Mouse (Mus musculus): ENCODE results near the gene F13b. TPM values are rescaled to one million over a fixed set of nuclear protein-coding genes. Genes with fewer than 3 reads are reported as not detected.

The F13b gene
- not detected in 2 replicates for polyA plus RNA-seq (2014; fragmentation: Nextera tagmentation; extraction: Ambion mirVana)

DNA sequence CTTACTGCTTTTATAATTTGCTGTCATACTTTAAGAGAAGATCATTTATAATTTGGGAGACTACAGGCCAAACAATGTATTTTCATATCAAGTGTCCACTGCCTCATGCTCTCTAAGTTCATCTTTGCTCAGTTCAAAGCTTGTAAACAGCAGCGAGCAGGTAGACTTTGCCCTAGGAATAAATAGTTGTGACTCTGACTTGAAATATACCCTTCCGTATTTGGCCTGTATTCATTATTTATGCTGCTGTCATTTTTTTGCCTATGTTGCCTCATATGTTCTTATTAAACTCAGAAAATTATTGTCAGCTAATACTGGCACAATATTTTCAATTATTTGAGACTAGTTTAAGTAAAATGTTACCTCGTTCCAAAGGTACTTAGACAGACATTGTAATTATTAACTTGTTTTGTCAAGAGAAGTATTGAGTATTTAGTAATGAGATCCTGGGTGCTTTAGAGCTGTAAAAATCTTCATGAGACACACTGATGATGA lies at the start of gene F13b:
Gene F13b, plus strand, starts transcription at position 445 of the 495 bp plus-strand sequence.
- H3K4me2 ChIP-seq (ENCODE audit: low read length): no peak within 1 kb of the TSS
- H3K36me3 ChIP-seq (ENCODE audit: control insufficient read depth, insufficient read depth, low read length): no peaks in the 10 kb centered on the region
- ATAC-seq (ENCODE audit: low FRiP score, low TSS enrichment): no peak
- no peak within 1 kb of the TSS for H3K9ac ChIP-seq (replicated peaks; ENCODE audit: low read length)
- H3K4me1 ChIP-seq (ENCODE audit: control insufficient read depth, insufficient read depth, low read length): no peaks in the 10 kb centered on the region
- H3K9me3 ChIP-seq (ENCODE audit: control insufficient read depth, low read length): no peaks in the 10 kb centered on the region
- H3K27ac ChIP-seq (replicated peaks; ENCODE audit: low read depth, low read length): no peak within 1 kb of the TSS
- no peaks in the 10 kb centered on the region for H3K27me3 ChIP-seq (ENCODE audit: control insufficient read depth, insufficient read depth, low read length)
- 88% methylated on average over 3 of the region's 3 CpGs for WGBS
- DNase-seq: no peak
- no peak within 1 kb of the TSS for H3K4me3 ChIP-seq (replicated peaks; ENCODE audit: low read depth, low read length)

DNA sequence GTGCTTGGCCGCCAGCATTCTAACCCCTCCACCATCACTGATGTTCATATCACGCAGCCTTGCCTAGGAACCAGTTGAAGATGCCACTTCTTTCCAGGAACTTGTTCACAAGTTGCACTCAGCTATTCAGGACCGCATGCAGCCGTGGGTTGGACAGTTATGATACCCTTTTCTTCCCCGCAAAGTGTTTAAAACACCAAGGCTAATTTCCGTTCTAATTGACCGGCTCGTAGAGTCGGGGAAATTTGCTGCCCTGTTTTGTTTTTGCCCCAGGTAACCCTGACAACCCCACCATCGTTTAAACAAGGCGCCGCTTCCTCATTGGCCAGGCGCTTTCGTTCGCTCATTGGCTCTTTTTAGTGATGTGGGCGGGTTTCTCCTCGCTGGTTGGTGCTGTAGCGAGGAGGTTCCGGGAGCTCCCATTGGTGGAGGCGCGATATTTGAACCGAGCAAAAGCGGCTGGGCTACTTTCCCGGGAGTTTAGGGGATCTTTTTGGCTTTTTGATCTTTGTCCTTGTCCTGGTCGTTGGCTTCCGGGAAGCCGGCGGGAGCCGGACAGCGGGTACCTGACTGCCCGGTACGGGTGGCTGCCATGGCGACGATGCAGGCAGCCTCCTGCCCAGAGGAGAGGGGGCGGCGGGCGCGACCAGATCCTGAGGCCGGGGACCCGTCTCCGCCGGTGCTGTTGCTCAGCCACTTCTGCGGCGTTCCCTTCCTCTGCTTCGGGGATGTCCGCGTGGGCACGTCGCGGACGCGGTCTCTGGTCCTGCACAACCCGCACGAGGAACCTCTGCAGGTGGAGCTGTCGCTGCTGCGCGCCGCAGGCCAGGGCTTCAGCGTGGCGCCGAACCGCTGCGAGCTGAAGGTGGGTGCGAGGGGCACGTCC lies 46.9 kb upstream of the F13b start, which contains the start of gene Aspm:
Gene Aspm, plus strand, starts transcription at position 433 of the 886 bp plus-strand sequence.
- no peaks in the 10 kb centered on the region for H3K27me3 ChIP-seq (ENCODE audit: control insufficient read depth, insufficient read depth, low read length)
- DNase-seq (peak; percentile 95), ATAC-seq (ENCODE audit: low FRiP score, low TSS enrichment) (peak; percentile 99)
- no peaks in the 10 kb centered on the region for H3K9me3 ChIP-seq (ENCODE audit: control insufficient read depth, low read length)
- under 1% methylated on average over 65 of the region's 65 CpGs for WGBS
- H3K27ac ChIP-seq (replicated peaks; ENCODE audit: low read depth, low read length): no peak within 1 kb of the TSS
- H3K4me3 ChIP-seq (replicated peaks; ENCODE audit: low read depth, low read length): peak within 1 kb of the TSS; percentile 58
- peak within 1 kb of the TSS; percentile 36 for H3K9ac ChIP-seq (replicated peaks; ENCODE audit: low read length)
- H3K4me2 ChIP-seq (ENCODE audit: low read length): peak within 1 kb of the TSS; percentile 85
- H3K36me3 ChIP-seq (ENCODE audit: control insufficient read depth, insufficient read depth, low read length): 0 out of 2 replicates have a peak, but pooled peaks cover 4% of the 10 kb centered on the region
- peaks cover 3% of the 10 kb centered on the region; the same call in 1 of the 2 replicates for H3K4me1 ChIP-seq (ENCODE audit: control insufficient read depth, insufficient read depth, low read length)

GRCm38 (mm10) chr1:139455226-139455869 lies 46.2 kb upstream of the F13b start:
- Histone ChIP-seq H3K36me3 (ENCODE audit: control insufficient read depth, insufficient read depth, low read length) (0 out of 2 replicates have a peak, but pooled peaks cover 4% of the 10 kb centered on the region), H3K4me3 (replicated peaks; ENCODE audit: low read depth, low read length) (peak overlapping the region; percentile 58), H3K4me1 (ENCODE audit: control insufficient read depth, insufficient read depth, low read length) (peaks cover 3% of the 10 kb centered on the region; the same call in 1 of the 2 replicates), H3K27me3 (ENCODE audit: control insufficient read depth, insufficient read depth, low read length) (no peaks in the 10 kb centered on the region), H3K9ac (replicated peaks; ENCODE audit: low read length) (peak overlapping the region; percentile 36), H3K4me2 (ENCODE audit: low read length) (peak overlapping the region; percentile 85), H3K9me3 (ENCODE audit: control insufficient read depth, low read length) (no peaks in the 10 kb centered on the region), H3K27ac (replicated peaks; ENCODE audit: low read depth, low read length) (no peak overlapping the region)
- 1% methylated on average over 17 of the region's 17 CpGs for WGBS
- DNase-seq (no peak), ATAC-seq (ENCODE audit: low FRiP score, low TSS enrichment) (peak; percentile 6)

DNA sequence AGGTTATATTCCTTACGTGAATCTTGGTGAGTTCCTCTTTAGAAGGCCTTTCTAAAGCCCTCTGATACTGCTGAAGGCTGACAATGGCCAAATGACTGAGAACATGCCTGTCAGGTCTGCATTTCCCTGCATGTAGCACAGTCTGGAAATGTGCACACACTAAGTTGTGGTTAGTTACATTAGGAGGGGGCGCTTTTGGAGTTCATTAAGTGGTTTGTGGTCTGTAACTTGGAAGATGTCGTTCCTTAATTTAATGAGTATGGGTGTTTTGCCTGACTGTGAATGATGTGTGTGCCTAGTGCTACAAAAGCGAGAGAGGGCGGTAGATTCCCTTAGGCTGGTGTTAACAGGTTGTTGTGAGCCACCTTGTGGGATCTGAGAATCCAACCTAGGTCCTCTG lies 40.7 kb upstream of the F13b start:
- 87% methylated on average over 5 of the region's 5 CpGs for whole genome bisulfite sequencing
- H3K27me3 ChIP-seq (ENCODE audit: control insufficient read depth, insufficient read depth, low read length): no peaks in the 10 kb centered on the region
- DNase-seq: no peak
- 0 out of 2 replicates have a peak, but pooled peaks cover 9% of the 10 kb centered on the region for H3K36me3 ChIP-seq (ENCODE audit: control insufficient read depth, insufficient read depth, low read length)
- H3K9ac ChIP-seq (replicated peaks; ENCODE audit: low read length): no peak overlapping the region
- H3K4me3 ChIP-seq (replicated peaks; ENCODE audit: low read depth, low read length): no peak overlapping the region
- no peaks in the 10 kb centered on the region for H3K4me1 ChIP-seq (ENCODE audit: control insufficient read depth, insufficient read depth, low read length)
- H3K4me2 ChIP-seq (ENCODE audit: low read length): no peak overlapping the region
- H3K9me3 ChIP-seq (ENCODE audit: control insufficient read depth, low read length): no peaks in the 10 kb centered on the region
- H3K27ac ChIP-seq (replicated peaks; ENCODE audit: low read depth, low read length): no peak overlapping the region
- no peak for ATAC-seq (ENCODE audit: low FRiP score, low TSS enrichment)

DNA sequence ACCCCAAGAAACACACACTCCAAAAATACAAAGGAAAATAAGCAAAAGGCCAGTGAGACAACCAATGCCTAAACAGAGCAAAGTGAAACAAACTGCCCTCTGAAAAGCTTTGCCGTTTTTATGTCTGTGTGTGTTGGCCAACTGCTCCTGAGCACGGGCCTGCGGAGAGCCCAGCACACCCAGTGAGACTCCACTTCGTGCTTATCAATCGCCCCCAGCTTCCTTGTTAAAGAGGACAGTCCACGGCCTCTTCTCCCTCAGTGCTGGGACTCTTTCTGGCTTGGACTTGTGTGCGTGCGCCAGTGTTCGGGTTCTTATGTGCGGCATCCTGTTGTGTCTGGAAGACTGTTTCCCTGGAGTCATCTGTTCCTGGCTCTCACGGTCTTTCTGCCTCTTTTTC lies 35.6 kb upstream of the F13b start:
- H3K36me3 ChIP-seq (ENCODE audit: control insufficient read depth, insufficient read depth, low read length): 0 out of 2 replicates have a peak, but pooled peaks cover 9% of the 10 kb centered on the region
- no peaks in the 10 kb centered on the region for H3K4me1 ChIP-seq (ENCODE audit: control insufficient read depth, insufficient read depth, low read length)
- no peak overlapping the region for H3K9ac ChIP-seq (replicated peaks; ENCODE audit: low read length)
- no peaks in the 10 kb centered on the region for H3K9me3 ChIP-seq (ENCODE audit: control insufficient read depth, low read length)
- H3K4me2 ChIP-seq (ENCODE audit: low read length): no peak overlapping the region
- H3K27ac ChIP-seq (replicated peaks; ENCODE audit: low read depth, low read length): no peak overlapping the region
- DNase-seq (no peak), ATAC-seq (ENCODE audit: low FRiP score, low TSS enrichment) (no peak)
- 93% methylated on average over 11 of the region's 11 CpGs for WGBS
- no peak overlapping the region for H3K4me3 ChIP-seq (replicated peaks; ENCODE audit: low read depth, low read length)
- no peaks in the 10 kb centered on the region for H3K27me3 ChIP-seq (ENCODE audit: control insufficient read depth, insufficient read depth, low read length)

- ATAC-seq (ENCODE audit: low FRiP score, low TSS enrichment): no peak
- no peak overlapping the region for H3K4me3 ChIP-seq (replicated peaks; ENCODE audit: low read depth, low read length)
- H3K4me1 ChIP-seq (ENCODE audit: control insufficient read depth, insufficient read depth, low read length): no peaks in the 10 kb centered on the region
- no peaks in the 10 kb centered on the region for H3K9me3 ChIP-seq (ENCODE audit: control insufficient read depth, low read length)
- H3K27ac ChIP-seq (replicated peaks; ENCODE audit: low read depth, low read length): no peak overlapping the region
- DNase-seq: peak; percentile 17
- 91% methylated on average over 11 of the region's 11 CpGs for WGBS
- H3K4me2 ChIP-seq (ENCODE audit: low read length): no peak overlapping the region
- no peak overlapping the region for H3K9ac ChIP-seq (replicated peaks; ENCODE audit: low read length)
- peaks cover 21% of the 10 kb centered on the region for H3K36me3 ChIP-seq (ENCODE audit: control insufficient read depth, insufficient read depth, low read length)
- H3K27me3 ChIP-seq (ENCODE audit: control insufficient read depth, insufficient read depth, low read length): no peaks in the 10 kb centered on the region
Observed at GRCm38 (mm10) chr1:139478898-139479297, 22.6 kb upstream of the F13b start.

DNA sequence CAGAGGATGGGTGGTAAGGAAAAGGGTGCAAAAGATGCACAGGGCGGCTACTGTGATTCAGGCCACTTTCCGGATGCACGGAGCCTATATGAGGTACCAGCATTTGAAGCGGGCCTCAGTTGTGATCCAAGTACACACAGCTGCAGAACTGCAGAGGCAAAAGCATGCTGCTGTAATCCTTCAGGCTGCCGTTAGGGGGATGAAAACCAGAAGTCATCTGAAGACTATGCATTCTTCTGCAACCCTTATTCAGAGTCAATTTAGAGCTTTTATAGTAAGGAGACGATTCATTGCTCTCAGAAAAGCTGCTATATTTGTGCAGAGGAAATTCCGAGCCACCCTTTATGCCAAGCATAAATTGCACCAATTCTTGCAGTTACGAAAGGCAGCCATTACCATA lies 21.3 kb upstream of the F13b start:
- no peak overlapping the region for H3K9ac ChIP-seq (replicated peaks; ENCODE audit: low read length)
- H3K27me3 ChIP-seq (ENCODE audit: control insufficient read depth, insufficient read depth, low read length): no peaks in the 10 kb centered on the region
- DNase-seq (peak; percentile 2), ATAC-seq (ENCODE audit: low FRiP score, low TSS enrichment) (no peak)
- no peaks in the 10 kb centered on the region for H3K9me3 ChIP-seq (ENCODE audit: control insufficient read depth, low read length)
- WGBS: 96% methylated on average over 8 of the region's 8 CpGs
- peaks cover 12% of the 10 kb centered on the region for H3K36me3 ChIP-seq (ENCODE audit: control insufficient read depth, insufficient read depth, low read length)
- no peak overlapping the region for H3K4me2 ChIP-seq (ENCODE audit: low read length)
- H3K4me1 ChIP-seq (ENCODE audit: control insufficient read depth, insufficient read depth, low read length): no peaks in the 10 kb centered on the region
- no peak overlapping the region for H3K4me3 ChIP-seq (replicated peaks; ENCODE audit: low read depth, low read length)
- H3K27ac ChIP-seq (replicated peaks; ENCODE audit: low read depth, low read length): no peak overlapping the region

DNA sequence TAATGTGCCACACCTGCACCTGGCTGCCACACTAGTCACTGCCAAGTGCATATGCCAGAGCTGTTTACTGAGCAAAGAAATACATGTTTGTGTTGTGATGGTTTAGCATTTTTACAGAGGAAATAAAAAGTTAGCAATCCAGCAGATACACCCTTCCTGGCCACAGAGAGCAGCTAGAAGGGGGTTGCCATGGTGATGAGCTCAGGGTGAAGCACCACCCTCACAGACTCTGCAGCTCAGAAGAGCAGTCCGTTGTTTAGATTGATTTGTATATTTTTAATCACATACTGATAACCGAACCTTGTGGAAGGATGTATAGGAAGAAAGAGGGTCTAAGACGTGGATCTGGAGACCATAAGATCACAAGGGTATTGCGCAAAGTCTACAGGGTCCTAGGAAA lies 20.4 kb upstream of the F13b start:
- no peaks in the 10 kb centered on the region for H3K27me3 ChIP-seq (ENCODE audit: control insufficient read depth, insufficient read depth, low read length)
- no peaks in the 10 kb centered on the region for H3K4me1 ChIP-seq (ENCODE audit: control insufficient read depth, insufficient read depth, low read length)
- DNase-seq (peak; percentile 15), ATAC-seq (ENCODE audit: low FRiP score, low TSS enrichment) (no peak)
- H3K9ac ChIP-seq (replicated peaks; ENCODE audit: low read length): no peak overlapping the region
- H3K27ac ChIP-seq (replicated peaks; ENCODE audit: low read depth, low read length): no peak overlapping the region
- H3K4me3 ChIP-seq (replicated peaks; ENCODE audit: low read depth, low read length): no peak overlapping the region
- peaks cover 11% of the 10 kb centered on the region; the same call in 1 of the 2 replicates for H3K36me3 ChIP-seq (ENCODE audit: control insufficient read depth, insufficient read depth, low read length)
- WGBS: 84% methylated on average over 4 of the region's 4 CpGs
- no peaks in the 10 kb centered on the region for H3K9me3 ChIP-seq (ENCODE audit: control insufficient read depth, low read length)
- H3K4me2 ChIP-seq (ENCODE audit: low read length): no peak overlapping the region
